Mouse (Mus musculus) stomach, embryonic 16.5 days (tissue): Measurements from ENCODE around the gene Tmem120a. TPM values are rescaled to one million over a fixed set of nuclear protein-coding genes. Genes with fewer than 3 reads are reported as not detected.

Experiments
- ATAC-seq: fragments of 200-750 bp; cut with Nextera tagmentation; 2 replicates; pipeline ENCODE4 v1.8.0; 2017; ENCODE audit warnings: moderate number of reproducible peaks, moderate TSS enrichment; ENCODE audit not compliant: insufficient read depth, low FRiP score
- H3K27ac ChIP-seq: fragments of 300-500 bp; sonication (generic); 2 replicates; pipeline ENCODE4 v1.5.1; 2014; ENCODE audit warnings: low read length
- H3K27me3 ChIP-seq: fragments of 300-500 bp; sonication (generic); 2 replicates; pipeline ENCODE4 v1.6.1; 2014; ENCODE audit warnings: low read length, control low read depth, mixed read lengths; ENCODE audit not compliant: control insufficient read depth, insufficient read depth
- H3K36me3 ChIP-seq: fragments of 300-500 bp; sonication (generic); 2 replicates; pipeline ENCODE4 v1.6.1; 2014; ENCODE audit warnings: low read length; ENCODE audit not compliant: control insufficient read depth, insufficient read depth
- H3K4me1 ChIP-seq: fragments of 300-500 bp; sonication (generic); 2 replicates; pipeline ENCODE4 v1.6.1; 2014; ENCODE audit warnings: low read length, control low read depth, mixed read lengths; ENCODE audit not compliant: control insufficient read depth, insufficient read depth
- H3K4me2 ChIP-seq: fragments of 300-500 bp; sonication (generic); 2 replicates; pipeline ENCODE4 v1.6.1; 2014; ENCODE audit warnings: low read depth, low read length, mixed read lengths
- H3K4me3 ChIP-seq: fragments of 300-500 bp; sonication (generic); replicated peaks from 2 replicates; pipeline ENCODE4 v1.5.1; 2014; ENCODE audit warnings: mild to moderate bottlenecking, low read length
- H3K9ac ChIP-seq: fragments of 300-500 bp; sonication (generic); 2 replicates; pipeline ENCODE4 v1.6.1; 2014; ENCODE audit warnings: low read length
- H3K9me3 ChIP-seq: fragments of 300-500 bp; sonication (generic); replicated peaks from 2 replicates; pipeline ENCODE4 v1.6.1; 2016; ENCODE audit warnings: low read length, control low read depth; ENCODE audit not compliant: control insufficient read depth
- WGBS: fragments of 180-500 bp; shearing (Covaris S2); extraction: QIAGEN DNeasy Blood & Tissue Kit; methylation state at CpG from one replicate; pipeline ENCODE4 v1.1.7; 2014; 5-methylcytosine and 5-hydroxymethylcytosine counted together
- microRNA-seq: library from miRNA; unstranded; fragments of <30 nt; microRNA quantifications from one replicate; pipeline ENCODE4, GENCODE M21; 2016
- polyA plus RNA-seq: library from polyadenylated mRNA; unstranded; fragments of >200 nt; fragmentation: Nextera tagmentation; extraction: Ambion mirVana; gene quantifications from 2 replicates; pipeline ENCODE4 v1.2.1, GENCODE M21; 2015

Tmem120a gene
- polyA plus RNA-seq, 1 experiment from 2014 or later = 44.1 TPM

DNA sequence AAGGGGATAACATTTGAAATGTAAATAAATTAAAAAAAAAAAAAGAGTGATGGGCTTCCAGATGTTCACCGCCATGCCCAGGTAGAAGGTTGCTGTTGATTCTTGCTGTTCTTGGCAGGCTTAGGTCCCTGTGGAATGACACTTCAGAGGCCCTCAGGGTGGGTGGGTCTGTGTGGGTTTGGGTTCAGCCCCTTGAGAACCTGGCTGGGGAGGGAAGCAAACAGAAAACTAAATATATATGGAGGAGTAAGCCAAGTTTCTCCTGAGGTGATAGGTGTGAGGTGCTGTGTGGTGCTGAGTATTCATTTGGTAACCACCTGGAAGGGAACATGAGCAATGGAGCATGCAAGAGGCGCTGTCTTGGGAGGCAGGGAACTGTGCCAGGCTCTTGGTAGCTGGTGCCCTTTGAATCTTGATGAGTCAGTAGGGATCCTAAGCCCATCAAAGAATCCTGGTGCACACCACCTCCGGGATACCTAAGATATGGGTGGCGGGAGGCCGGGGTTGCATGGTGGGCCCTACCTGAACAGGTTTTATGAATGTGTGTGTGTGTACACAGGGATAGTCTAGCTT lies 50.9 kb downstream of the Tmem120a start:
- H3K9ac ChIP-seq = no peak overlapping the region
- H3K27ac ChIP-seq = no peak overlapping the region
- 83% methylated on average over 5 of the region's 5 CpGs for WGBS
- H3K4me2 ChIP-seq = no peak overlapping the region
- no peaks in the 10 kb centered on the region for H3K36me3 ChIP-seq
- ATAC-seq = no peak
- no peaks in the 10 kb centered on the region for H3K27me3 ChIP-seq
- no peak overlapping the region for H3K4me3 ChIP-seq
- peaks cover 18% of the 10 kb centered on the region for H3K4me1 ChIP-seq
- no peaks in the 10 kb centered on the region for H3K9me3 ChIP-seq

DNA sequence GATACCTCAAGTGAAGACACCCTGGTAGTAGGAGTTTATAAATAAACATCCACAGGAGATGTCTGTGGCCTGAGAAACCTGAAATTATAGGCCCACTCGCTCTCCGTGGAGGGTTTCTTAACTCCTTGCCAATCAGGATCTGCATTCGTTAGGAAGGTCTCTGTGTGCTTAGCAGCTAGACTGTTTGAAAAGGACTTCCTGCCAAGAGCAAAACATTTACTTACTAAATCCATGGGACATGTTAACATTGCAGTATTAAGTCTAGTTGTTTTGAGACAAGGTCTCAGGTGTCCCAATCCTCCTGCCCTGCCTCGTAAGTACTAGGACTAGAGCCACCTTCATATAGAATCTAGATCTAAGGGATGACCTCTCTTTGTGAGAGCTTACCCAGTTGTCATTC lies 53.0 kb downstream of the Tmem120a start:
- Histone ChIP-seq H3K4me1 (peaks cover 21% of the 10 kb centered on the region), H3K4me2 (no peak overlapping the region), H3K9ac (no peak overlapping the region), H3K36me3 (no peaks in the 10 kb centered on the region), H3K9me3 (no peaks in the 10 kb centered on the region), H3K27me3 (no peaks in the 10 kb centered on the region), H3K27ac (no peak overlapping the region), H3K4me3 (no peak overlapping the region)
- ATAC-seq = no peak
- WGBS = 63% methylated on average over 4 of the region's 4 CpGs

GRCm38 (mm10) chr5:135690401-135690800 lies 53.8 kb downstream of the Tmem120a start:
- no peak for ATAC-seq
- Histone ChIP-seq H3K4me3 (peak overlapping the region; percentile 88), H3K4me1 (peaks cover 21% of the 10 kb centered on the region), H3K27me3 (no peaks in the 10 kb centered on the region), H3K36me3 (no peaks in the 10 kb centered on the region), H3K9me3 (no peaks in the 10 kb centered on the region), H3K9ac (peak overlapping the region; percentile 46), H3K27ac (0 out of 2 replicates have a peak overlapping the region, but pooled peaks have one; percentile 2), H3K4me2 (peak overlapping the region; percentile 91)
- 84% methylated on average over 5 of the region's 5 CpGs for WGBS

Small RNA genes within 50 kb of the gene (microRNA-seq; reads per million reads assigned to microRNA genes)
- gene Mir7034 = not detected

Other genes with a start within 250 kb of the Tmem120a start
- 22.2 and 26.5 TPM in 2 replicates for gene Hip1, start 199.3 kb downstream of the Tmem120a start, polyA plus RNA-seq
- not detected in 2 replicates for gene Ccl26, start 180.9 kb downstream of the Tmem120a start, polyA plus RNA-seq
- gene Ccl24, start 171.4 kb downstream of the Tmem120a start, polyA plus RNA-seq = 5.4 and 8.6 TPM in 2 replicates
- gene Rhbdd2, start 111.8 kb downstream of the Tmem120a start, polyA plus RNA-seq = 41.3 and 46.0 TPM in 2 replicates
- gene Por, start 74.4 kb downstream of the Tmem120a start, polyA plus RNA-seq = 136 and 177 TPM in 2 replicates
- gene Styxl1, start 33.9 kb upstream of the Tmem120a start, polyA plus RNA-seq = 0.27 TPM in 1 of 2 replicates, not detected in the other
- 547 and 553 TPM in 2 replicates for gene Mdh2, start 34.0 kb upstream of the Tmem120a start, polyA plus RNA-seq
- 1.2 TPM in 2 replicates for gene Srrm3, start 62.4 kb upstream of the Tmem120a start, polyA plus RNA-seq
- gene Hspb1, start 143.5 kb upstream of the Tmem120a start, polyA plus RNA-seq = 649 and 704 TPM in 2 replicates
- 195 and 199 TPM in 2 replicates for gene Ywhag, start 190.2 kb upstream of the Tmem120a start, polyA plus RNA-seq
- gene Ssc4d, start 230.1 kb upstream of the Tmem120a start, polyA plus RNA-seq = 1.4 and 2.9 TPM in 2 replicates
- gene Zp3, start 235.7 kb upstream of the Tmem120a start, polyA plus RNA-seq = 1.8 and 2.0 TPM in 2 replicates